Mouse (Mus musculus): ENCODE measurements around the gene Gpatch11.

DNA sequence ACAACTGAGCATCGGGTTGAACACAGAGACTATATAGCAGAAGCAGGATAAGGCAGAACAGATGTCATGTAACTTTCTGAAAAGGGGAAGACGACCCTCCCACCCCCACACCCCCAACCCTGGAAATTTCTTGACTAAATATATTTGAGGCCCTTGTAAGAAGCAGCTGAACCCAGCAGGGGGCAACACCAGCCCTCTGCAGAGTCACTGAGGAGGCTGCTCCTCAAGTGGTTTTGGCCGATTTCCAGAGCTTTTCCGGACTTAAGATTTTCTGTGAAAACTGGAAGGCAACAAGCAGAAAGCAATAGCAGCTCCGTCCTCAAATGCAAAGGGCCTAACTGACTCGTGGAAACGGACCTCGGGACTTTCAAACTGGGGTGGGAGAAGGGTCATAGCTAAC is 60.0 kb downstream of the Gpatch11 start:
- TF ChIP-seq POLR2A (IDR thresholded peaks at IDR 0.05; ENCODE audit: borderline replicate concordance, control insufficient read depth, low read depth, low read length) (no peak), CTCF (IDR thresholded peaks at IDR 0.05; ENCODE audit: control insufficient read depth, insufficient read depth, low read length) (peak; percentile 50)
